9 mouse cellular contexts compared by ENCODE assay signal in genomic region chrX:53341531-53341930, GRCm38 (mm10). TPM values are rescaled to one million over a fixed set of nuclear protein-coding genes. Genes with fewer than 3 reads are reported as not detected.
DNase-seq lines count a peak whose midpoint lies in the region; ATAC-seq and TF ChIP-seq lines count a peak whose summit lies in the region.
"Had no signal": no experiment of that assay in that cellular context is flagged by ENCODE, and none has a peak within 500 bp of the region (broad histone marks: within the 10 kb centered on the region; RNA-seq: fewer than 3 reads in every experiment).

No protein-coding gene starts in this region.

- H3K36me3 ChIP-seq in kidney, adult 2 months (ENCODE audit: control insufficient read depth, insufficient read depth, low read length): no peaks in the 10 kb centered on the region
- no peaks in the 10 kb centered on the region for H3K36me3 ChIP-seq in kidney, embryonic 14.5 days (ENCODE audit: control insufficient read depth, insufficient read depth, low read length)

- H3K4me1 ChIP-seq in kidney, adult 2 months (ENCODE audit: control insufficient read depth, insufficient read depth, low read length): no peaks in the 10 kb centered on the region
- no peaks in the 10 kb centered on the region for H3K4me1 ChIP-seq in kidney, embryonic 14.5 days (ENCODE audit: control insufficient read depth, insufficient read depth, low read length)
- H3K4me1 ChIP-seq: midbrain, embryonic 12.5 days had no signal

- TF ChIP-seq POLR2A in kidney, adult 2 months (IDR thresholded peaks at IDR 0.05; ENCODE audit: low read depth, low read length): no peak

- H3K27me3 ChIP-seq in kidney, adult 2 months (replicated peaks; ENCODE audit: control insufficient read depth, insufficient read depth, low read length): no peaks in the 10 kb centered on the region
- no peaks in the 10 kb centered on the region for H3K27me3 ChIP-seq in kidney, embryonic 14.5 days (ENCODE audit: control insufficient read depth, insufficient read depth, low read length)
- H3K27me3 ChIP-seq: midbrain, embryonic 12.5 days had no signal

- H3K9me3 ChIP-seq in kidney, embryonic 14.5 days (ENCODE audit: control insufficient read depth, low read length): no peaks in the 10 kb centered on the region
- H3K9me3 ChIP-seq: midbrain, embryonic 12.5 days had no signal

- 53% methylated on average over 2 of the region's 2 CpGs for WGBS in kidney, adult 2 months
- WGBS in kidney, embryonic 14.5 days: 66% methylated on average over 2 of the region's 2 CpGs

- no peak for ATAC-seq in kidney, embryonic 14.5 days (ENCODE audit: low FRiP score, low TSS enrichment)

- intact Hi-C loops in left cerebral cortex, postnatal 25 days (cut with DNase I): no loop called here

- peak; percentile 52 for DNase-seq in kidney, adult 2 months
- peak; percentile 11 for DNase-seq in MEL-GATA-1-ER (ENCODE audit: extremely low read depth, low read depth)
- peak; percentile 43 for DNase-seq in c-Kit-positive CD71-positive TER-119-positive erythroid progenitor cells, embryonic 14.5 days (ENCODE audit: low spot score)
- DNase-seq in gastrocnemius, adult 8-10 months (ENCODE audit: low spot score in 2 of 2): peak; percentile 17 to 18
- peak; percentile 9 to 12 for DNase-seq in left cerebral cortex, postnatal 25 days (ENCODE audit: low spot score in 2 of 2)
- DNase-seq in retina, embryonic 14.5 days (ENCODE audit: low spot score): peak; percentile 63
- DNase-seq in urinary bladder, postnatal 36 days (ENCODE audit: low spot score in 2 of 2): peak; percentile 8 to 27

- peak; percentile 69 for TF ChIP-seq CTCF in kidney, adult 2 months (conservative IDR thresholded peaks at IDR 0.05; ENCODE audit: insufficient read depth, insufficient read length, low read depth, low read length)

- no peak overlapping the region for H3K9ac ChIP-seq in kidney, embryonic 14.5 days (ENCODE audit: low read depth, low read length)
- H3K9ac ChIP-seq: midbrain, embryonic 12.5 days had no signal

- no peak overlapping the region for H3K4me2 ChIP-seq in kidney, embryonic 14.5 days (replicated peaks; ENCODE audit: low read depth, low read length)
- H3K4me2 ChIP-seq: midbrain, embryonic 12.5 days had no signal

- no peak overlapping the region for H3K4me3 ChIP-seq in kidney, adult 2 months (ENCODE audit: insufficient read depth, low read depth, low read length)
- no peak overlapping the region for H3K4me3 ChIP-seq in kidney, embryonic 14.5 days (ENCODE audit: low read length)
- H3K4me3 ChIP-seq: midbrain, embryonic 12.5 days had no signal

- no peak overlapping the region for H3K27ac ChIP-seq in kidney, adult 2 months (ENCODE audit: insufficient read depth, low read depth, low read length)
- no peak overlapping the region for H3K27ac ChIP-seq in kidney, embryonic 14.5 days (ENCODE audit: low read depth, low read length)
- H3K27ac ChIP-seq: midbrain, embryonic 12.5 days had no signal

RNA-seq across cellular contexts. Expression of gene Mospd1, which starts 28.8 kb away (rescaled TPM):
- 3.4 and 6.1 TPM in 2 replicates for polyA plus RNA-seq in kidney, adult 2 months (2012; rRNA removed)
- polyA plus RNA-seq in kidney, embryonic 14.5 days (2014; fragmentation: Nextera tagmentation; extraction: Ambion mirVana): 38.9 and 42.3 TPM in 2 replicates
- total RNA-seq in gastrocnemius, adult 8-10 months (2022): 10 to 100 TPM; 76.1 to 93.8 (median 90.8) TPM
- total RNA-seq in left cerebral cortex, postnatal 25 days (2021): 10 to 100 TPM; 12.6 to 16.9 TPM

Comparison
In these comparisons a context has a peak if more than half of its experiments do, and no peak if none do; other contexts are left out.
1. DNase-seq: peak in every context shown above with its lines; median percentile 63 in retina, embryonic 14.5 days; 52 in kidney, adult 2 months; 43 in c-Kit-positive CD71-positive TER-119-positive erythroid progenitor cells, embryonic 14.5 days; 18 in gastrocnemius, adult 8-10 months; 18 in urinary bladder, postnatal 36 days; 11 in MEL-GATA-1-ER; 10 in left cerebral cortex, postnatal 25 days.
2. RNA of gene Mospd1, which starts 28.8 kb away (total RNA-seq): 76.1 to 93.8 TPM in gastrocnemius, adult 8-10 months; 12.6 to 16.9 TPM in left cerebral cortex, postnatal 25 days; every median in the first group is over 4 times any median in the second.